Mouse (Mus musculus) Patski (cell line): ENCODE results near the gene 2310022A10Rik. TPM values are rescaled to one million over a fixed set of nuclear protein-coding genes. Genes with fewer than 3 reads are reported as not detected.

Source experiments
- ATAC-seq: fragments of 100-300 bp; one replicate; pipeline ENCODE4 v1.8.0; 2021
- CTCF ChIA-PET: fragments of 350-600 bp; sonication (Branson Sonifier 250); formaldehyde crosslinking; loops from one replicate; lab custom pipeline; 2022; ENCODE audit warnings: inconsistent platforms; lab: Charles Lee
- POLR2A ChIA-PET: fragments of 350-600 bp; sonication (Branson Sonifier 250); formaldehyde crosslinking; loops from one replicate; lab custom pipeline; 2022; ENCODE audit warnings: antibody characterized with exemption, inconsistent platforms; lab: Charles Lee
- DNase-seq: peaks from one replicate; pipeline ENCODE4 v3.0.0-alpha.2; 2011; ENCODE audit warnings: low read depth, low spot score
- H3K27me3 ChIP-seq: fragments of 371-371 bp; one replicate; pipeline ENCODE4 v1.5.1; 2021
- CTCF ChIP-seq: fragments of 100-300 bp; IDR thresholded peaks from one replicate; pipeline ENCODE4 v1.5.1; 2021
- in situ Hi-C: fragments of 300-500 bp; cut with MboI; formaldehyde crosslinking; loops from 3 replicates; pipeline ENCODE4 v1.11.1; 2018; ENCODE audit warnings: low pct_unique_long_range_greater_than_20kb, mixed read lengths
- polyA plus RNA-seq: library from polyadenylated mRNA; unstranded; gene quantifications from one replicate; pipeline ENCODE4 v1.2.3, GENCODE M21; 2021

2310022A10Rik gene
- polyA plus RNA-seq = 13.6 TPM

DNA sequence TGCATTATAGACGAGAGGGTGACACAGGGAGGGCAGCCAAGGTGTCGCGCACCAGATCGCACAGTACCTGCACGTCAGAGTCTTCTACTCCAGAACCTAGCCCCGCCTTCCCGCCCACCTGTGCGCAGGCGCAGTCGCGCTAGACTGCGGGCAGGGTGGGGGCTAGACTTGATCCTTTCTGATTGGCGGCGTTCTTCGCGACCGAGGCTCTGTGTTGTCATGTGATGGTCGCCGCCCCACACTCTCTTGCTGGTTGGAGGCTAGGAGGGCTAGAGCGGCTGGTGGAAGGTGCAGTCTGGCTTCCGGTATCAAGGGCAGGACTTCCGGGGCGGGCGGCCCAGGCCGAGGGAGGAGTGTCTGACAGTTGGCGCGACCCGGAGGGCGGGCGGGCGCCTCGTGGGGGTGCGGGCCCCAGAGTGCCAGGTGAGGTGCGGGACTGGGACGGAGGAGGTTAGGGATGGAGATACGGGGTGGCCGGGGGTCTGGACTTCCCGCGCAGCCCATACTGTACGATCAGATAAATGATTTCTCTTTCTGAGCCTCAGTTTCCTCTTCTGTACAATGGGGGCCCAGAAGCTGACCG is at the start of gene 2310022A10Rik, which contains the start of gene Pld3:
2310022A10Rik (plus strand) TSS at position 303 of the 583 bp plus-strand sequence.
Pld3 (minus strand) TSS at position 288 of the 583 bp plus-strand sequence.
- peak; percentile 99 for ATAC-seq
- ChIA-PET CTCF (interaction anchor here (0.8 kb wide), 1 partner anchor 45 kb away, joined by 3 read pairs; no protein-coding TSS in a partner anchor), POLR2A (interaction anchor here (0.9 to 1.0 kb wide), 2 partner anchors 9 to 27 kb away, joined by 3 read pairs; no protein-coding TSS in a partner anchor)
- no peaks in the 10 kb centered on the region for H3K27me3 ChIP-seq
- peak; percentile 63 for DNase-seq
- in situ Hi-C loops = no loop called here
- TF ChIP-seq CTCF = no peak

DNA sequence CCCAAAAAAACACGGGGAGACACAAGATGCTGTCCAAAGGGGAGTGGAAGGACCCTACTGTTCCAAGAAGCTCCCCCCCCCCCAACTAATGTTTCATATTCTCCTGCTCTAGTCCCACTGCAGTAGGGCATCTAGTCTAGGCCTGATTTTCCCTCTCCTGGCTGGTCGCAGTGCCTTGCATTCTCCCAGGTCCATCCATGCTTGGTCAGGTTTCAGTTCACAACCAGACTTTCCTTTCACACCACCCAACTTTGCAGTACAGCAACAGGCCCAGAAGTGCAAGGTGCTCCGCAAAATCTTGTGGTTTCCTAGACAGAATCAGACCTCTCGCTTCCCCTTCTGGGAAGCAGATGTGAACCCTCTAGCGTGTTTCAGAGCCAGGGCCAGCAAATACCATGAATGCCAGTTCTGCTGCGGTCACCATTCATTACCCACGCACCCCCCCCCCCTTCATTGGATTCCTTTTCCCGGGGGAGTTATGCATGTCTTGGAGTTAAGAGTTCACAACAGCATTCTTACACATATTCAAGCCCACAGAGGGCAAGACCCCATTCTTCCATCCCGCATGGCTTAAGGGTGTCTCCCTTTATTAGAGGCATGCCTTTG is 46.2 kb upstream of the 2310022A10Rik start:
- in situ Hi-C loops = loop anchor here (5.0 kb wide), 1 partner anchor 60 kb away; the partner anchor contains the start of genes Blvrb and Sptbn4
- DNase-seq = no peak
- peak; percentile 23 for ATAC-seq
- CTCF ChIA-PET = interaction anchor here (0.7 to 2.8 kb wide), 4 partner anchors 12 to 20 kb away, joined by 3 to 16 read pairs (median 10); no protein-coding TSS in a partner anchor
- H3K27me3 ChIP-seq = no peaks in the 10 kb centered on the region
- TF ChIP-seq CTCF = no peak
- POLR2A ChIA-PET = interaction anchor here (1.4 to 3.6 kb wide), 3 partner anchors 16 to 20 kb away, joined by 3 to 20 read pairs (median 6); partner anchors contain the start of gene Sertad1

DNA sequence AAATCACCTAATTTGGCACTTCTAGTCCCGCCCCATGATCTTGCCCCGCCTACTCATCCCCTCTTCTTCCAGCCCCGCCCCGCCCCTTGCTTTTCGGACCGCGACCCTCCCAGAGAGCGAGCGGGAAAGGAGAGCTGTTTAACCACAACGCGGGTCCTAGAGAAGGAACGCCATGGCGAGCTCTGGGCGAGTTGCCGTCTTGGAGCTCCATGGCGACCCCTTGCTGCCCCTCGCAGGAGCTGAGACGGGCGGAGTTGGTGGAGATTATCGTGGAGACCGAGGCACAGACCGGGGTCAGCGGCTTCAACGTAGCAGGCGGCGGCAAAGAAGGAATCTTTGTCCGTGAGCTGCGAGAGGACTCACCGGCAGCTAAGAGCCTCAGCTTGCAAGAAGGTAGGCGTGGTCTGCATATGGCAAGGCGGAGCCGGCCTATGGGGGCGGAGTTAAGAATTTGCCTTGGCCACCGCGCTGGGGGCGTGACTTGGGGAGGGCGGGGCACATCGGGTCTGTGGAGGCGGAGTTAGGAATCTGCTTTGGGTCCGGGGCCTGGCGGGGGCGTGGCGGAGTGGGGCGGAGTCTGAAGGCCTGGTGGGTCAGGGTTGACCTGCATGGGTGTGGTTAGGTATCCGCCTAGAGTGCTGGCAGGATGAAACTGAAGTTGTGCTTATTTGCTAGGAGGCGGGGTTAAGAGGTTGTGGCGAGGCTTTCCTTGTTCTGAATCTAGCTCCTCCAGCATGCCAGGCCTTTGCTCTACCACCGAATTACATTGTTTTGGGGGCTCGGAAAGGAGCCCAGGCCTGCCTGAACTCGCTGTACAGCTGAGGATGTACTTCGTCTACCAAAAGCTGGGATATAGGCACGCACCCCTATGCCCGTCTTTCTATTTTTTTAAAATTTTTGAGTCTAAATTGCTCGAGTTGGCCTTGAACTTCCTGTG is 45.1 kb upstream of the 2310022A10Rik start:
- ChIA-PET CTCF (interaction anchor here (1.0 to 2.8 kb wide), 8 partner anchors 11 to 87 kb away, joined by 3 to 16 read pairs (median 5); partner anchors contain the start of genes 2310022A10Rik and Pld3), POLR2A (interaction anchor here (0.6 to 3.6 kb wide), 7 partner anchors 8 to 34 kb away, joined by 3 to 20 read pairs (median 3); partner anchors contain the start of gene Sertad1)
- ATAC-seq (peak; percentile 85), DNase-seq (peak; percentile 84)
- in situ Hi-C loops = loop anchor here (5.0 kb wide), 1 partner anchor 61 kb away; the partner anchor contains the start of genes Blvrb and Sptbn4
- no peak for TF ChIP-seq CTCF
- no peaks in the 10 kb centered on the region for H3K27me3 ChIP-seq

DNA sequence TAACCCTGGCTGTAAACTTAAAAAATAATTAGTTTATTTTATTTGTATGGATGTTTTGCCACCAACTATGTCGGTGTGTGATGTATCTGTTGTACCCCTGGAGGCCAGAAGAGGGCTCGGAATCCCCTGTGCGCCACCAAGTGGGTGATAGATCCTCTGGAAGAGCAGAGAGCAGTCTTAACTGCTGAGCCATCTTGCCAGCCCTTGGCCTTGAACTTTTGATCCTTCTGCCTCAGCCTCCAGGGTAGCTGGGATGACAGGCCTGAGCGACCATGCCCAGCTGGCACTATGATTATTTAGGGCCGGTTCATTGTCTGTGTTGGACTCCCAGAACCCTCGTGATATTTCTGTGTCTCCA is 44.4 kb upstream of the 2310022A10Rik start:
- CTCF ChIA-PET = interaction anchor here (1.0 to 2.8 kb wide), 9 partner anchors 10 to 179 kb away, joined by 3 to 16 read pairs (median 4); partner anchors contain the start of genes 2310022A10Rik and Pld3
- DNase-seq = no peak
- H3K27me3 ChIP-seq = no peaks in the 10 kb centered on the region
- in situ Hi-C loops = loop anchor here (5.0 kb wide), 1 partner anchor 61 kb away; the partner anchor contains the start of genes Blvrb and Sptbn4
- peak; percentile 75 for ATAC-seq
- POLR2A ChIA-PET = interaction anchor here (0.9 to 3.6 kb wide), 5 partner anchors 8 to 34 kb away, joined by 3 to 20 read pairs (median 3); no protein-coding TSS in a partner anchor
- TF ChIP-seq CTCF = peak; percentile 92

DNA sequence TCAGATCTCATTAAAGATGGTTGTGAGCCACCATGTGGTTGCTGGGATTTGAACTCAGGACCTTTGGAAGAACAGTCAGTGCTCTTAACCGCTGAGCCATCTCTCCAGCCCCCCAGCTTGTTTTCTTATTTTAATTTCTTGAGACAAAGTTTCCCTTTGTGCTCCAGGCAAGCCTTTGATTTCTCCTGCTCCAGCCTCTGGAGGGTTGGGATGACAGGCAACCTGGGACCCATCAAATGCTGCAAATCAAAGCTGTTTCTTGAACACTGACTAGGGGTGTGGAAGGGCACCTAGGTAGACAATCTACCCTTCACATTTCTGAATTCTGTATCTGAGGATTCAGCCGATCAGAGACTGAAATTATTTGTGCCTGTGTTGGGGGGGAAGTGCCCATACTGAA is 42.2 kb upstream of the 2310022A10Rik start:
- ChIA-PET POLR2A (interaction anchor here (0.7 kb wide), 1 partner anchor 108 kb away, joined by 3 read pairs; no protein-coding TSS in a partner anchor), CTCF (interaction anchor here (1.3 kb wide), 1 partner anchor 10 kb away, joined by 3 read pairs; no protein-coding TSS in a partner anchor)
- DNase-seq = no peak
- no peak for TF ChIP-seq CTCF
- in situ Hi-C loops = no loop called here
- no peak for ATAC-seq
- no peaks in the 10 kb centered on the region for H3K27me3 ChIP-seq

DNA sequence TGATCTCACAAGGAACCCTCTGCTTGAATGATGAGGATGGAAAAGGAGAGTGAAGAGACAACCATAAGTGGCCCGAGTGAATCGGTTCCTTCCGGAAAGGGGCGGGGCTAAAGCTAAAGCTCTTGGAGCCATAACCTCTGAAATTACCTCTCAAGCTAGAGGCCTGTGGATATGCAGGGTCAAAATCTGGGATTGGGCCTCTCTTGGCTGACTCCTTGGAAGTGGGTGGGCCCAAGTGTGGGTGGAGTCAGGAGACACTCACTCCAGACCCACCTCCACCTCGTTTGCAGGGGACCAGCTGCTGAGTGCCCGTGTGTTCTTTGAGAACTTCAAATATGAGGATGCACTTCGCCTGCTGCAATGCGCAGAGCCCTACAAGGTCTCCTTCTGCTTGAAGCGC is 38.1 kb upstream of the 2310022A10Rik start:
- in situ Hi-C loops = no loop called here
- ChIA-PET POLR2A (no interaction called here), CTCF (interaction anchor here (3.7 kb wide), 1 partner anchor 12 kb away, joined by 17 read pairs; no protein-coding TSS in a partner anchor)
- no peak for DNase-seq
- TF ChIP-seq CTCF = no peak
- no peaks in the 10 kb centered on the region for H3K27me3 ChIP-seq
- no peak for ATAC-seq

DNA sequence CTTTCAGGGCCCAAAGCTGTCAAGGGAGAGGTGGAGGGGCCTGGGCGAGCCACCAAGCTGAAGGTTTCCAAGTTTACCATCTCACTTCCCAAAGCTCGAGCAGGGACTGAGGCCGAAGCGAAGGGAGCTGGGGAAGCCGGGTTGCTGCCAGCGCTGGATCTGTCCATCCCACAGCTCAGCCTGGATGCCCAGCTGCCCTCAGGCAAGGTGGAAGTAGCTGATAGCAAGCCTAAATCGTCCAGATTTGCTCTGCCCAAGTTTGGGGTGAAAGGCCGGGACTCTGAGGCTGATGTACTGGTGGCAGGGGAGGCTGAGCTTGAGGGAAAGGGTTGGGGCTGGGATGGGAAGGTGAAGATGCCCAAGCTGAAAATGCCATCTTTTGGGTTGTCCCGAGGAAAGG is 34.7 kb upstream of the 2310022A10Rik start:
- DNase-seq (no peak), ATAC-seq (no peak)
- POLR2A ChIA-PET = interaction anchor here (1.1 to 1.6 kb wide), 2 partner anchors 8 to 9 kb away, joined by 3 to 5 read pairs; no protein-coding TSS in a partner anchor
- TF ChIP-seq CTCF = no peak
- in situ Hi-C loops = no loop called here
- CTCF ChIA-PET = interaction anchor here (1.8 to 4.2 kb wide), 3 partner anchors 8 to 81 kb away, joined by 7 to 14 read pairs (median 11); no protein-coding TSS in a partner anchor
- H3K27me3 ChIP-seq = no peaks in the 10 kb centered on the region

DNA sequence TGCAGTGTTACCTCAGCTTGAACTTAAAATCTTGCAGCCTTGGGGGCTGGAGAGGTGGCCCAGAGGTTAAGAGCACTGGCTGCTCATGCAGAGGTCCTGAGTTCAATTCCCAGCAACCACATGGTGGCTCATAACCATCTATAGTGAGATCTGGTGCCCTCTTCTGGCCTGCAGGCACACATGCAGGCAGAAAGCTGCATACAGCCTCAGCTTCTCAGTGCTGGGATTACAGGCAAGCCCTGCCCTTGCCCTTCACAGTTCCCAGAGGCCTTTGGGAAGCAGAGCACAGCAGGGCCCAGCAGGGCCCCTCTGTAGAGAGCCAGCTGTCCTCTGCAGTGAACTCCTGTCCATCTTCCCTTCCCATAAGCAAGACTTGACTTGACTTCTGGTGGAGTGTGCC is 32.9 kb upstream of the 2310022A10Rik start:
- in situ Hi-C loops = no loop called here
- ATAC-seq (no peak), DNase-seq (no peak)
- TF ChIP-seq CTCF = no peak
- CTCF ChIA-PET = interaction anchor here (0.8 to 4.2 kb wide), 2 partner anchors 10 to 12 kb away, joined by 3 to 14 read pairs; no protein-coding TSS in a partner anchor
- POLR2A ChIA-PET = no interaction called here
- H3K27me3 ChIP-seq = no peaks in the 10 kb centered on the region

DNA sequence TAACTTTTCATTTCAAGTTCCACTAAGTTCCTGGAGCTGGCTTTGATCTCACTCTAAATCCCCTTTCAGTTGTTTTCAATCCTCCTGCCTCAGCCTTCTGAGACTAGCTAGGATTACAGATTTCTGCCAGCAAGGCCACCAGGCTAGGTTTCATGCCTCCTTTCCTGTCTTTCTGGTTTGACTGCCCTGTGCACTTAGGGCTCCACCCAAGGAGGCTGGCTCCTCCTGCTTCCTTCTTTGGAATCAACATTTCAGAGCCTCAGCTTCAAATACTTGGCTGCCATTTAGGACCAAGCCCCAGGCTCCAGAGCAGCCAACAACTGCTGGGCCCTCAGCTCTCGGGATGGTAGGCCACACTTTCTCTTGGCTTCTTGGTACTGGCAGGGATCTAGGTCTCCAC is 32.4 kb upstream of the 2310022A10Rik start:
- no peaks in the 10 kb centered on the region for H3K27me3 ChIP-seq
- ATAC-seq (no peak), DNase-seq (no peak)
- CTCF ChIA-PET = interaction anchor here (0.8 to 4.2 kb wide), 2 partner anchors 10 to 12 kb away, joined by 3 to 14 read pairs; no protein-coding TSS in a partner anchor
- POLR2A ChIA-PET = no interaction called here
- TF ChIP-seq CTCF = no peak
- in situ Hi-C loops = no loop called here
